Mouse (Mus musculus): ENCODE results near the gene Serpina3c.

DNA sequence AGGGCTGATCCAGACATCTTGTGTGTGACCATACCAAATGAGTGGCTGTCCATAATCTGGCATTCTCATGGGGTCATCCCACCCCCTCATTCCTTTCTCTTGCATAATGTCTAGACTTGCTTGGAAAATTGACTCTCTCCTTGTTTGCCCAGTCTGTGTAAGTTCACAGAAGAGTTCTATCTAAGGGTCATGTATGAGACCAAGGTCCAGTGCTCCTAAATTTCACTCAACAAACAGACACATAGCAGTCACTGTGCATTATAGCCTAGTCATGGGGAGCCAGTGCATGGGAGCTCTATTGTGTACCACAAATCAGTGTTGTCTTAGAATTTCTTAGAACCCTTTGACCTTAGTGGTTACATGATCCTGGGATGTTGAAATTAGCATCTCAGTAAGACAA is 46.8 kb downstream of the Serpina3c start:
- TF ChIP-seq CTCF (IDR thresholded peaks at IDR 0.05; ENCODE audit: control insufficient read depth, insufficient read depth, low read length) (no peak), POLR2A (IDR thresholded peaks at IDR 0.05; ENCODE audit: borderline replicate concordance, control insufficient read depth, low read depth, low read length) (no peak)

Data from bone marrow, adult 2 months (tissue).